Mouse (Mus musculus): ENCODE results near the gene Trmt61a. TPM values are rescaled to one million over a fixed set of nuclear protein-coding genes. Genes with fewer than 3 reads are reported as not detected.

Gene Trmt61a
- polyA plus RNA-seq, 1 experiment from 2014 or later, result 14.6 TPM

GRCm38 (mm10) chr12:111665041-111665880 is 12.6 kb upstream of the Trmt61a start:
- Histone ChIP-seq H3K9me3 (no peaks in the 10 kb centered on the region), H3K9ac (no peak overlapping the region), H3K27ac (peak overlapping the region; percentile 35; the same call in 1 of the 2 replicates), H3K27me3 (replicated peaks) (no peaks in the 10 kb centered on the region), H3K4me3 (replicated peaks) (no peak overlapping the region), H3K4me2 (no peak overlapping the region), H3K36me3 (peaks cover 5% of the 10 kb centered on the region; the same call in 1 of the 2 replicates), H3K4me1 (peaks cover 40% of the 10 kb centered on the region)
- 79% methylated on average over 13 of the region's 13 CpGs for WGBS
- no peak for ATAC-seq (ENCODE audit: insufficient read depth, low FRiP score, low read depth)

DNA sequence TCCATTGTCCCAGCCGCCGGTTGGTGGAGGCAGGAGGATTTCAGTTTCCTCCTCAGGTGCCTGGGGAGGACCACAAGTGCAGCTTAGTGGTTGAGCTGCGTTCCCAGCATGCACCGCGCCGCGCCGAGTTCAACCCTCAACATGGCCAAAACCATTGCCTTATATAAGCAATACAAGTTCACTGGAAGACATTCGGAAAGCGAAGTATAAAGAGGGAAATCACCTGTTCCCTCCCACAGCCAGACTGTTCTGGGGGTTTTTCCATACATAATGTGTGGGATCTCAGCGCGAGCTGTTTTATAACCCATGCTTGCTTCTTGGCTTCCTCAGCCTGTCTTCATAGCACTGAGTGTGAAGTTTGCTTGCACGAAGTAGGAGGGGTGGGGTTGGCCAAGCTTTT is 11.5 kb upstream of the Trmt61a start:
- ATAC-seq (ENCODE audit: insufficient read depth, low FRiP score, low read depth), result no peak
- Histone ChIP-seq H3K4me1 (peaks cover 51% of the 10 kb centered on the region), H3K9ac (no peak overlapping the region), H3K4me3 (replicated peaks) (no peak overlapping the region), H3K4me2 (no peak overlapping the region), H3K9me3 (no peaks in the 10 kb centered on the region), H3K27me3 (replicated peaks) (0 out of 2 replicates have a peak, but pooled peaks cover 4% of the 10 kb centered on the region), H3K27ac (no peak overlapping the region), H3K36me3 (peaks cover 5% of the 10 kb centered on the region; the same call in 1 of the 2 replicates)
- WGBS, result 64% methylated on average over 13 of the region's 13 CpGs

DNA sequence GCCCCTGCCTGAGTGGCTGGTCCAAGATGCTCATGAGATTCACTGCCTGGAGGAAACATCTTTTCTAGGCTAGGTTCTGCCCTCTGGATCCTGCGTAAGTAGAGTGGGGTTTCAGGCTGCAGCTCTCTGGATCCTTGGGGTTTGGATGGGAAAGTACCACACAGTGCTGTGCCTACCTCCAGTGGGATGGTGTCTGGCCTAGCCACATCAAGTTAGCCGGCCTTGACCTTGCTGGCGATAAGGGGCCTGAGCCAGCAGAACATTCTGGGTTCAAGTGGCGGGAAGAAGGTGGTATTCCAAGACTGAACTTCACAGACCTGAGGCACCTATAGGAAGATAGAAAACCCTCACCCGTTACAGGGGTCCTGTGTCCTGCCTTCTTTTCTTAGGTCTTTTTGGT is 10.5 kb upstream of the Trmt61a start:
- no peak for ATAC-seq (ENCODE audit: insufficient read depth, low FRiP score, low read depth)
- H3K27ac ChIP-seq, result no peak overlapping the region
- H3K9me3 ChIP-seq, result no peaks in the 10 kb centered on the region
- no peak overlapping the region for H3K9ac ChIP-seq
- H3K36me3 ChIP-seq, result no peaks in the 10 kb centered on the region
- H3K27me3 ChIP-seq (replicated peaks), result peaks cover 12% of the 10 kb centered on the region; the same call in 1 of the 2 replicates
- WGBS, result 92% methylated on average over 5 of the region's 5 CpGs
- H3K4me3 ChIP-seq (replicated peaks), result no peak overlapping the region
- peaks cover 61% of the 10 kb centered on the region for H3K4me1 ChIP-seq
- no peak overlapping the region for H3K4me2 ChIP-seq

DNA sequence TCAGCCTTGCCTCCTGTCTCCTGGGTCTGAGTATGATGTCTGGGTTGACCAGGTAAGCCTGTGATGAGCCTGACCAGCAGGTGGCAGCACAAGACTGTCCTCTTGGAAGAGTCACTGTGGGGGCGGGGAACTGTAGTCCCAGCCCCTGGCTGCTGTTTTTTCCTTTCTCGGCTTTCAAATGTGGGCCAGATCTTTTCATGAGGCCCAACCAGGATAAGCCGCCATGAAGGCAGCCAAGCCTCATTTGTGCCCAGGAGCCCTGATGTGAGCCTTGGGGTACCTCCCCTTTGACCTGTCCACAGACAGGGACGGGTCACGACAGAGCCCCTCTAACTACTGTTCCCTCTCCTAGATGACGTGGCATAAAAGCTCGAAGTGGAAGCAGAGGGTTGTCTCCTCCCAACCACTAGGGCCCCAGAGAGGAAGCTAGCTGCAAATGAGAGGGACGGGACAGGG is 9.4 kb upstream of the Trmt61a start:
- H3K27me3 ChIP-seq (replicated peaks), result peaks cover 22% of the 10 kb centered on the region
- no peaks in the 10 kb centered on the region for H3K9me3 ChIP-seq
- H3K9ac ChIP-seq, result no peak overlapping the region
- peak overlapping the region; percentile 96 for H3K4me2 ChIP-seq
- peak overlapping the region; percentile 89 for H3K27ac ChIP-seq
- H3K36me3 ChIP-seq, result no peaks in the 10 kb centered on the region
- 2% methylated on average over 8 of the region's 8 CpGs for WGBS
- H3K4me1 ChIP-seq, result peaks cover 64% of the 10 kb centered on the region
- peak; percentile 33 for ATAC-seq (ENCODE audit: insufficient read depth, low FRiP score, low read depth)
- H3K4me3 ChIP-seq (replicated peaks), result peak overlapping the region; percentile 61; the same call in 1 of the 2 replicates

DNA sequence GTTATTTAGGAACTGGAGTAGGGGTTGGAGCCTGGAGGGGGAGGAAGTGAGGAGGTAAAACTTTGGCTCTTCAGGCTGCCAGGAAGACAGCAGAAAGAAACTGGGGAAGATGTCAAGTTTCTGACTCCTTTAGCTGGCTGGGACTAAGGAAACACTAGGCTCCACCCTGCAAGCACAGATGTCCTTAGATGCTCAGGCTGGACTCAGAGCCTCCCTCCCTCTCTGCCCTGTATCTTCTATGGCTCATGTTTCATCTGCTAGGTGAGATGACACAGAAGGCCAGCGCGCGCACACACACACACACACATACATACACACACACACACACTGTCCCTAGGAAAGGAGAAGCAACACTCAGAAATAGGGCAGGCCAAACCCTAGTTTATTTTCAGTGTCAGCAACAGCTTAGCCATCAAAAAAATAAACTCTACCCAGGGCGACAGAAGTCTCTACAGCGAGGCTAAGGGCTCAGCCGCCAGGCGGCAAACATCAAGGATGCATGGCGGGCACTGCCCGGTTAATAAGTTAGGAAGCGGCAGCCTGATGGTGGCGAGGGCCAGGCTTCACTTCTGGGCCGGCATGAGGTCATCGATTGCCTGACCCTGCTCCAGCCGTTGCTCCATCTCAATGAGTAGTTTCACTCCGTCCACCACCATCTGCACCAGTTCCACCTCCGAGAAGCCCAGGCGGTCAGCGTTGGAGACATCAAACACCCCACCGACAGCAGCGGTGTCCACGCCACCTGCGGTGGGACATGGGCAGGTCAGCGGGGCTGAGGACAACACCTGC is 8.7 kb upstream of the Trmt61a start:
- H3K9ac ChIP-seq, result no peak overlapping the region
- H3K27ac ChIP-seq, result peak overlapping the region; percentile 89
- no peaks in the 10 kb centered on the region for H3K36me3 ChIP-seq
- peaks cover 58% of the 10 kb centered on the region for H3K4me1 ChIP-seq
- WGBS, result 54% methylated on average over 23 of the region's 23 CpGs
- no peak for ATAC-seq (ENCODE audit: insufficient read depth, low FRiP score, low read depth)
- peak overlapping the region; percentile 96 for H3K4me2 ChIP-seq
- H3K4me3 ChIP-seq (replicated peaks), result peak overlapping the region; percentile 61
- no peaks in the 10 kb centered on the region for H3K9me3 ChIP-seq
- peaks cover 28% of the 10 kb centered on the region for H3K27me3 ChIP-seq (replicated peaks)

GRCm38 (mm10) chr12:111669961-111670360 is 7.9 kb upstream of the Trmt61a start:
- Histone ChIP-seq H3K27ac (0 out of 2 replicates have a peak overlapping the region, but pooled peaks have one; percentile 48), H3K4me1 (peaks cover 56% of the 10 kb centered on the region)

GRCm38 (mm10) chr12:111670371-111670971 is 7.4 kb upstream of the Trmt61a start:
- no peak overlapping the region for H3K9ac ChIP-seq
- no peaks in the 10 kb centered on the region for H3K36me3 ChIP-seq
- WGBS, result 14% methylated on average over 29 of the region's 29 CpGs
- 0 out of 2 replicates have a peak overlapping the region, but pooled peaks have one; percentile 48 for H3K27ac ChIP-seq
- peaks cover 51% of the 10 kb centered on the region for H3K4me1 ChIP-seq
- ATAC-seq (ENCODE audit: insufficient read depth, low FRiP score, low read depth), result no peak
- H3K4me2 ChIP-seq, result peak overlapping the region; percentile 96
- peak overlapping the region; percentile 61 for H3K4me3 ChIP-seq (replicated peaks)
- H3K27me3 ChIP-seq (replicated peaks), result peaks cover 28% of the 10 kb centered on the region
- no peaks in the 10 kb centered on the region for H3K9me3 ChIP-seq

More at GRCm38 (mm10) chr12:111669961-111670360, 7.9 kb upstream of the Trmt61a start:
- H3K9me3 ChIP-seq, result no peaks in the 10 kb centered on the region
- H3K9ac ChIP-seq, result no peak overlapping the region
- no peaks in the 10 kb centered on the region for H3K36me3 ChIP-seq
- H3K27me3 ChIP-seq (replicated peaks), result peaks cover 28% of the 10 kb centered on the region
- 65% methylated on average over 8 of the region's 8 CpGs for WGBS
- H3K4me3 ChIP-seq (replicated peaks), result peak overlapping the region; percentile 61
- H3K4me2 ChIP-seq, result peak overlapping the region; percentile 96
- ATAC-seq (ENCODE audit: insufficient read depth, low FRiP score, low read depth), result no peak

DNA sequence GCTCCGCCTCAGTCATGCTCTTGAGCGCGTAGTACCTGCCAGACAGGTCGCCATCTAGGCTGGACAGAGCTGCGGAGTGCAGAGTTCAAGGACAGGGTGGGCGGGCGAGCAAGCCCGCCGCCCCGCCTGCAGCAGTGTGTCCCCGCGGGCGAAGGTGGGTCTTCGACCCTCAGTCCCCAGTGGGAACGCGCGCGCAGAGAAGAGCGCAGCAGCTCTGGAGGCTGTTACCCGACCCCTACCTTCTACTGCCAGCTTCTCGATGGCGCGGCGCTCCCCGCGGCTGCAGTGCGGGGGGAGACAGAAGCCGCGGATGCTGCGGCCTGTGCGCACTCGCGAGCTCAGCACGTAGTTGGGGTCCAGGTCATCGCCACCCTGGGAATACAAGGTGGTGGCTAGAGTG is 6.9 kb upstream of the Trmt61a start:
- ATAC-seq (ENCODE audit: insufficient read depth, low FRiP score, low read depth), result no peak
- Histone ChIP-seq H3K36me3 (no peaks in the 10 kb centered on the region), H3K4me3 (replicated peaks) (peak overlapping the region; percentile 61), H3K27ac (0 out of 2 replicates have a peak overlapping the region, but pooled peaks have one; percentile 11), H3K4me2 (peak overlapping the region; percentile 96), H3K27me3 (replicated peaks) (peaks cover 28% of the 10 kb centered on the region), H3K4me1 (peaks cover 48% of the 10 kb centered on the region), H3K9me3 (no peaks in the 10 kb centered on the region), H3K9ac (peak overlapping the region; percentile 61; the same call in 1 of the 2 replicates)
- 2% methylated on average over 34 of the region's 35 CpGs for WGBS

- Histone ChIP-seq H3K27ac (peak overlapping the region; percentile 44; the same call in 1 of the 2 replicates), H3K27me3 (replicated peaks) (peaks cover 28% of the 10 kb centered on the region), H3K4me2 (peak overlapping the region; percentile 96), H3K36me3 (no peaks in the 10 kb centered on the region), H3K4me3 (replicated peaks) (peak overlapping the region; percentile 61), H3K4me1 (peaks cover 44% of the 10 kb centered on the region), H3K9me3 (no peaks in the 10 kb centered on the region), H3K9ac (peak overlapping the region; percentile 61)
- WGBS, result under 1% methylated on average over 34 of the region's 34 CpGs
- no peak for ATAC-seq (ENCODE audit: insufficient read depth, low FRiP score, low read depth)
Observed at GRCm38 (mm10) chr12:111671431-111671902, 6.4 kb upstream of the Trmt61a start.

GRCm38 (mm10) chr12:111672176-111672575 is 5.7 kb upstream of the Trmt61a start, which contains the start of gene Ckb:
Ckb (minus strand) TSS chr12:111672338.
- Histone ChIP-seq H3K9ac (peak within 1 kb of the TSS; percentile 61), H3K4me3 (replicated peaks) (peak within 1 kb of the TSS; percentile 61), H3K9me3 (no peaks in the 10 kb centered on the region), H3K27ac (peak within 1 kb of the TSS; percentile 44; the same call in 1 of the 2 replicates), H3K36me3 (no peaks in the 10 kb centered on the region), H3K4me1 (peaks cover 48% of the 10 kb centered on the region), H3K4me2 (peak within 1 kb of the TSS; percentile 96), H3K27me3 (replicated peaks) (peaks cover 28% of the 10 kb centered on the region)
- WGBS, result under 1% methylated on average over 31 of the region's 31 CpGs
- ATAC-seq (ENCODE audit: insufficient read depth, low FRiP score, low read depth), result peak; percentile 45; the same call in 1 of the 2 replicates

DNA sequence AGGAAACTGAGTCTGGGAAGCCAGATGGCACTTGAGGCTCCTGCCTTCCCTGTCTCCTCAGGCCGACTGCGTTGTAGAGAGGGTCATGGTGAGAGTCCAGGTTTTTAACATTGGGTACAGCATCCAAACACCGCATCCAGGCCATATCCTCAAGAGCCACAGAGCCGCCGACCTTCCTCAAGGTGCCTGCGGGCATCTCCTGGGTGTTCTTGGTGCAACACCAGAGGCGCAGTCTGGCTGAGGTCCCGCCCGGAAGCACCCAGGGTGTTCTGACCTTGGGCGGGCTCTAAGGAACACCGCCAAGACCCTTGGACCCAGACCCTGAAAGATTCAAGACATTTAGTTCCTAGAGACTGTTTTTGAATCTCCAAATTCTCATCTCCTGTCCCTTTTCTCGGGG is 5.3 kb upstream of the Trmt61a start:
- no peak overlapping the region for H3K27ac ChIP-seq
- peaks cover 53% of the 10 kb centered on the region for H3K4me1 ChIP-seq
- peaks cover 28% of the 10 kb centered on the region for H3K27me3 ChIP-seq (replicated peaks)
- H3K9me3 ChIP-seq, result no peaks in the 10 kb centered on the region
- no peak overlapping the region for H3K9ac ChIP-seq
- H3K4me3 ChIP-seq (replicated peaks), result peak overlapping the region; percentile 61
- H3K4me2 ChIP-seq, result peak overlapping the region; percentile 96
- 12% methylated on average over 12 of the region's 12 CpGs for WGBS
- H3K36me3 ChIP-seq, result no peaks in the 10 kb centered on the region
- ATAC-seq (ENCODE audit: insufficient read depth, low FRiP score, low read depth), result no peak
